Mouse (Mus musculus): ENCODE measurements around the gene Dynlt1c. TPM values are rescaled to one million over a fixed set of nuclear protein-coding genes. Genes with fewer than 3 reads are reported as not detected.
"Not testable (repeated sequence)": the region's sequence is repeated elsewhere in the genome, so short reads cannot be mapped to it uniquely, and the experiment has no call there.

Dynlt1c gene
- polyA plus RNA-seq, 1 experiment from 2014 or later = 33.1 TPM

DNA sequence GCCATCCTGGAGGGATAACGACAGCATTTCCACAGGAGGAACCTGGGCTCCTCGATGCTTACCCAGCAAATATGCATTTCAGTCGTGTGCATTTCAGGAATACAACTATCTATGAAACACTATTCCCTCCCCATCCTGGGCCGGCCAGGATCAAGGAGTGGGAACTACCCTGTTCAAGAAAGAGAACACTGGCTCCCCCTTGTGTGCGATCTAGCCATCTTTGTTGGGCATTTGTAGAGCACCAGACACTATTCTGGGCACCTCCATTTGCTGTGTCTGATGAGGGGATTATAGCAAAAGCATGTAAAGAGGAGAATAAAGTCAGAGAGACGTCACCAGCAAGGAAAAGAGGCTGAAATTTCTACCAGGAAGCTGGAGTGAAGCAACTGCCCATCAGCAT is 12.8 kb upstream of the Dynlt1c start:
- H3K9me3 ChIP-seq (ENCODE audit: control insufficient read depth, low read length); ATAC-seq; H3K27me3 ChIP-seq (replicated peaks; ENCODE audit: control insufficient read depth, insufficient read depth, low read length); H3K27ac ChIP-seq (ENCODE audit: low read length); H3K9ac ChIP-seq (ENCODE audit: low read depth, low read length); H3K36me3 ChIP-seq (ENCODE audit: control insufficient read depth, insufficient read depth, low read length); H3K4me1 ChIP-seq (ENCODE audit: control insufficient read depth, insufficient read depth, low read length); H3K4me2 ChIP-seq (ENCODE audit: low read depth, low read length); H3K4me3 ChIP-seq (ENCODE audit: low read length): not testable (repeated sequence)
- WGBS = no CpG with 5 or more reads among the region's 6 CpGs

DNA sequence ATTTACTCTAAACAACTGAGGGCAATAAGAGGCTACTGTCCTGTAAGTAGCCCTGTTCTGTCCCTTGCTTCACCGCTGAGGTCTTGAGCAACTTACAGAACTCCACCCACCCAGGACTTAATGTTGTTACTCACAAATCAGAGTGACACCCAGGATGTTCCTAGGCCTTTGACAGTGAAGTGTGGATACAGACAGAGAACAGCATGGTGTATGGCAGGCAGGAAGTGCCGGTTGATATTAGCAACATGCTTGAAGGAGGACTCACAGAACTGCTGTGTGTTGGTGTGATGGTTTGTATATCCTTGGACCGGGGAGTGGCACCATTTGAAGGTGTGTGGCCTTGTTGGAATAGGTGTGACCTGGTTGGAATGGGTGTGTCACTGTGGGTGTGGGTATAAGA is 9.4 kb upstream of the Dynlt1c start:
- H3K4me3 ChIP-seq (ENCODE audit: low read length); H3K27me3 ChIP-seq (replicated peaks; ENCODE audit: control insufficient read depth, insufficient read depth, low read length); H3K4me1 ChIP-seq (ENCODE audit: control insufficient read depth, insufficient read depth, low read length); H3K9ac ChIP-seq (ENCODE audit: low read depth, low read length); H3K36me3 ChIP-seq (ENCODE audit: control insufficient read depth, insufficient read depth, low read length); ATAC-seq; H3K27ac ChIP-seq (ENCODE audit: low read length); H3K9me3 ChIP-seq (ENCODE audit: control insufficient read depth, low read length); H3K4me2 ChIP-seq (ENCODE audit: low read depth, low read length): not testable (repeated sequence)
- WGBS = 84% methylated on average over 2 of the region's 3 CpGs

DNA sequence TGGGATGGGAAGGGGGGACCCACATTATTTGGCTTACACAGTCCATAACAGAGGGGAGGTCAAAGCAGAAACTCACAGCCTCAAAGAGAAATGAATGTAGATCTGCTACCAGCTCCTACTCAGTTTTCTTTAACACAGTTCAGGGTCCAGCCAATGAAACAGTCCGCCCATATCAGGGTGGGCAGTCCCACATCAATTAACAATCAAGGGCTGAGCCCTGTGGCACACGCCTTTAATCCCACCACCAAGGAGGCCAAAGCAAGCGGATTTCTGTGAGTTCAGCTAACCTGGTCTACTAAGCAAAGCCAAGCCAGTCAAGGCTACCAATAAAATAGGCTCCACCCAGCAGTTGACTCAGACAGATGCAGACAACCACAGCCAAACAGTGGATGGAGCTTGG is 7.6 kb upstream of the Dynlt1c start:
- H3K36me3 ChIP-seq (ENCODE audit: control insufficient read depth, insufficient read depth, low read length); H3K27me3 ChIP-seq (replicated peaks; ENCODE audit: control insufficient read depth, insufficient read depth, low read length); H3K4me3 ChIP-seq (ENCODE audit: low read length); H3K9me3 ChIP-seq (ENCODE audit: control insufficient read depth, low read length); H3K9ac ChIP-seq (ENCODE audit: low read depth, low read length); H3K4me1 ChIP-seq (ENCODE audit: control insufficient read depth, insufficient read depth, low read length); H3K27ac ChIP-seq (ENCODE audit: low read length); ATAC-seq; H3K4me2 ChIP-seq (ENCODE audit: low read depth, low read length): not testable (repeated sequence)
- 77% methylated on average over 3 of the region's 3 CpGs for WGBS

DNA sequence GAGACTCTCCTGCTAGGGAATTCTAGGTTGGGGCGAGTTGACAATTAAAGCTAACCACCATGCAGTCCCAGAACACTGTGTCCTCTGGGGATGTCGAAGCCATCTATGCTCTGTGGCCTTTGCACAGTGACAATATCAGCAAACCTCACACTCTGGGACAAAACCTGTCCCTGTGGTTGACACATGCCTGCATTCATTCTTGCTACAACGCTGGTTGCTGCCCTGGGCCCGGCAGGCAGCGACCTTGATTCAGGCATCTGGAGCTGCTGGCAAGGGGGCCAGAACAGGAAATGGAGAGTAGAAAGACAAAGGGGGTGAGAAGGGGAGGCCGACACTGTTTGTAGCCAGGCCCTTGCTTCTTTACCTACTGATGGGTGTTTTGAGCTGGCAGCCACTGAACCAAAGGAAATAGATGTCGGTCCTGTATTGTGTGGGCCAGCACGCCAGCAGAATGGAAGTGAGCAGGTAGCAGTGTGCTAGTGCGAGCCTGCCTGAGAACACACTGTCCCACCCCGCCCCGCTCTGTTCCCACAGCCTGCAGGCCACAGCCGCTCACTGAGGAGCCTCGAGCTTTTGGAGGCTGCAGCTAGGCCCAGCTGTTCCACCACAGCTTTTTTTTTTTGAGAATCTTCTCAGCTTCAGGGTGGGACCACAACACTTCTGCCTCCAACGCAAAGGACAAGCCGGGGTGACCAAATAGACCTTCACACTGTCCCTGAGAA is 5.5 kb upstream of the Dynlt1c start:
- not testable (repeated sequence) for H3K4me1 ChIP-seq (ENCODE audit: control insufficient read depth, insufficient read depth, low read length); H3K9me3 ChIP-seq (ENCODE audit: control insufficient read depth, low read length); H3K27me3 ChIP-seq (replicated peaks; ENCODE audit: control insufficient read depth, insufficient read depth, low read length); H3K36me3 ChIP-seq (ENCODE audit: control insufficient read depth, insufficient read depth, low read length); H3K9ac ChIP-seq (ENCODE audit: low read depth, low read length); H3K4me3 ChIP-seq (ENCODE audit: low read length); H3K27ac ChIP-seq (ENCODE audit: low read length); H3K4me2 ChIP-seq (ENCODE audit: low read depth, low read length)
- ATAC-seq = peak; percentile 56
- 32% methylated on average over 10 of the region's 15 CpGs for WGBS

- not testable (repeated sequence) for H3K9me3 ChIP-seq (ENCODE audit: control insufficient read depth, low read length); H3K36me3 ChIP-seq (ENCODE audit: control insufficient read depth, insufficient read depth, low read length); H3K4me1 ChIP-seq (ENCODE audit: control insufficient read depth, insufficient read depth, low read length); H3K9ac ChIP-seq (ENCODE audit: low read depth, low read length); H3K27me3 ChIP-seq (replicated peaks; ENCODE audit: control insufficient read depth, insufficient read depth, low read length); H3K27ac ChIP-seq (ENCODE audit: low read length); H3K4me2 ChIP-seq (ENCODE audit: low read depth, low read length); ATAC-seq; H3K4me3 ChIP-seq (ENCODE audit: low read length)
- 93% methylated on average over 7 of the region's 7 CpGs for WGBS
Observed at GRCm38 (mm10) chr17:6598356-6598755, 3.1 kb upstream of the Dynlt1c start.

DNA sequence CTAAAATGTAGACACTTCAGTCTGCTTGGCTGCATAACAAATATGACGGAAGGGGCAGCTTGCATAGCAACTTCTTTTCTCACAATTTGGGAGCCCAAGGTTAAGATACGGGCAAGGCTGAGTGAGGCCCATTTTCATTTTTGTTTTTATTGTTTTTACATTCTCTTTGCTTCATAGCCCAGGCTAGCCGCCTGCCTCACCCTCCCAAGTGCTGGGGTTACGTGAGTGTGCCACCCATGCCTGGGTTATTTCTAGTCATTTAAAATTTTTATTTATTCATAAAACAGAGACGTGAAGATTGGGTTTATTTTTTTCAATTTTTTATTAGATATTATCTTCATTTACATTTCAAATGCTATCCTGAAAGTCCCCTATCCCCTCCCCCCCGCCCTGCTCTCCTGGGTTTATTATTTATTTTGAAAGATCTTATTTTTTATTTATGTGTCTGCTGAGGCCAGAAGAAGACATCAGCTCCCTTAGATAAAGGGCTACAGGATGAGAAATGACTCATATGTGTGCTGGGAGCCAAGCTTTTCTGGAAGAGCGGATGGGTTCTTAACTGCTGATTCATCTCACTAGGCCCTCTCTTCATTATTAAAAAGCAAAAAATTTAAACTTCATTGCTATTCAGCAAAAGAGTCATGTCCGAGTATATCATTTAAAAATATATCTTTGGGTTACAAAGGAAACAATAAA is 1.1 kb upstream of the Dynlt1c start:
- H3K4me2 ChIP-seq (ENCODE audit: low read depth, low read length); H3K27me3 ChIP-seq (replicated peaks; ENCODE audit: control insufficient read depth, insufficient read depth, low read length); H3K4me3 ChIP-seq (ENCODE audit: low read length); H3K4me1 ChIP-seq (ENCODE audit: control insufficient read depth, insufficient read depth, low read length); H3K27ac ChIP-seq (ENCODE audit: low read length); H3K9me3 ChIP-seq (ENCODE audit: control insufficient read depth, low read length); H3K36me3 ChIP-seq (ENCODE audit: control insufficient read depth, insufficient read depth, low read length); H3K9ac ChIP-seq (ENCODE audit: low read depth, low read length); ATAC-seq: not testable (repeated sequence)
- 87% methylated on average over 5 of the region's 8 CpGs for WGBS

GRCm38 (mm10) chr17:6602205-6602604 is 734 bp downstream of the Dynlt1c start:
- not testable (repeated sequence) for H3K4me1 ChIP-seq (ENCODE audit: control insufficient read depth, insufficient read depth, low read length); H3K4me2 ChIP-seq (ENCODE audit: low read depth, low read length); H3K9me3 ChIP-seq (ENCODE audit: control insufficient read depth, low read length); H3K27me3 ChIP-seq (replicated peaks; ENCODE audit: control insufficient read depth, insufficient read depth, low read length); H3K27ac ChIP-seq (ENCODE audit: low read length); H3K36me3 ChIP-seq (ENCODE audit: control insufficient read depth, insufficient read depth, low read length); H3K4me3 ChIP-seq (ENCODE audit: low read length); H3K9ac ChIP-seq (ENCODE audit: low read depth, low read length)
- ATAC-seq = 0 out of 2 replicates have a peak, but pooled peaks have one; percentile 26
- WGBS = 5% methylated on average over 3 of the region's 4 CpGs

DNA sequence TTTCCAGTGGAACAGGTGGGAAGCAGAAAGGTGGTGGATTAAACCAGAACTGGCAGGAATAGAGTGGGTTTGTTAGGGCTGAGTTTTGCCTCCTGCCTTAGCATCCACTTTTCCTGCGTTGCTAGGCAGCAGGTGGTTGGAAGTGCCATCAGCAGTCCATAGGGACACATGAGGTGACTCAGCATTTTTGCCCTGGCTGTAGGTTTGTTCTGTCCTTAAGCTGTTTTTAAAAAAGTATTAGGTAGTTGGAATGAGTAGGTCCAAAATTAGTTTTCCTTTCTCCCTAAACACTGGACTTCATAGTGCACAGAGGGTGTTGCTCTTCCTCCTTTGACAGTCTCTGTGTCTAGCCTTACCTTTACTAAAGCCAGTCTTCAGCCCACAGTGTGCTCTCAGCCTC is 3.9 kb downstream of the Dynlt1c start:
- not testable (repeated sequence) for H3K27me3 ChIP-seq (replicated peaks; ENCODE audit: control insufficient read depth, insufficient read depth, low read length); H3K4me1 ChIP-seq (ENCODE audit: control insufficient read depth, insufficient read depth, low read length)
- 58% methylated on average over 1 of the region's 1 CpGs for WGBS

DNA sequence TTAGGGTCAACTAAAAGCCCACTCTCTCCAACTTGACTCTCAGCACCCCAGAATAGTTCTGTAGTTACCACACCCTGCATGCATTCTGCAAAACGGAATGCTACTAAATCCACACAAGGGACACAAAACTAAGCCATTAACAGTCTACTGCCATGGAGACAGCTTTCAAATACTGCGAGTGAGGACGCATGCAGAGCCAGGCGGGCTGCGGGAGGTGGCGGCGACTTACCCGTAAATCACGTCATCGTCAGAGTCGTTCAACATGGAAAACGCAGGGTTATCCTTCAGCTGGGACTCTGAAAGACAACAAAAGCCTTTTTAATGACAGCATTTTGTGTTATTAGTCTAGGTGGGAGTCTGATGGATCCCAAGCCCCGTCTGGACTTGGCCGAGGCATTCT is 12.1 kb downstream of the Dynlt1c start:
- not testable (repeated sequence) for ATAC-seq; H3K9ac ChIP-seq (ENCODE audit: low read depth, low read length)
- WGBS = 87% methylated on average over 11 of the region's 14 CpGs

More for the DNA sequence above, 3.9 kb downstream of the Dynlt1c start:
- H3K9me3 ChIP-seq (ENCODE audit: control insufficient read depth, low read length); H3K4me3 ChIP-seq (ENCODE audit: low read length); H3K4me2 ChIP-seq (ENCODE audit: low read depth, low read length); H3K27ac ChIP-seq (ENCODE audit: low read length); ATAC-seq; H3K36me3 ChIP-seq (ENCODE audit: control insufficient read depth, insufficient read depth, low read length); H3K9ac ChIP-seq (ENCODE audit: low read depth, low read length): not testable (repeated sequence)

GRCm38 (mm10) chr17:6614316-6614715 is 12.8 kb downstream of the Dynlt1c start:
- H3K9me3 ChIP-seq (ENCODE audit: control insufficient read depth, low read length); H3K4me2 ChIP-seq (ENCODE audit: low read depth, low read length); H3K27ac ChIP-seq (ENCODE audit: low read length); H3K9ac ChIP-seq (ENCODE audit: low read depth, low read length); H3K4me1 ChIP-seq (ENCODE audit: control insufficient read depth, insufficient read depth, low read length); H3K36me3 ChIP-seq (ENCODE audit: control insufficient read depth, insufficient read depth, low read length); H3K27me3 ChIP-seq (replicated peaks; ENCODE audit: control insufficient read depth, insufficient read depth, low read length); H3K4me3 ChIP-seq (ENCODE audit: low read length); ATAC-seq: not testable (repeated sequence)
- 73% methylated on average over 4 of the region's 9 CpGs for WGBS

More for the DNA sequence above, 12.1 kb downstream of the Dynlt1c start:
- not testable (repeated sequence) for H3K27me3 ChIP-seq (replicated peaks; ENCODE audit: control insufficient read depth, insufficient read depth, low read length); H3K36me3 ChIP-seq (ENCODE audit: control insufficient read depth, insufficient read depth, low read length); H3K9me3 ChIP-seq (ENCODE audit: control insufficient read depth, low read length); H3K4me2 ChIP-seq (ENCODE audit: low read depth, low read length); H3K4me1 ChIP-seq (ENCODE audit: control insufficient read depth, insufficient read depth, low read length); H3K27ac ChIP-seq (ENCODE audit: low read length); H3K4me3 ChIP-seq (ENCODE audit: low read length)
